Mouse (Mus musculus): Measurements from ENCODE around the gene Maml3. TPM values are rescaled to one million over a fixed set of nuclear protein-coding genes. Genes with fewer than 3 reads are reported as not detected.

Gene Maml3
- total and polyA plus RNA-seq, 3 experiments: 0.81 to 1.8 (median 0.98) TPM

- no peak overlapping the region for H3K27ac ChIP-seq (ENCODE audit: insufficient read depth, low read depth)
- no peak overlapping the region for H3K4me3 ChIP-seq (replicated peaks in 1 of 3; ENCODE audit: low read depth in 2 of 3, low read length in 2 of 3, poor library complexity in 1 of 3)
- in situ Hi-C loops (cut with MboI; ENCODE audit: low pct_ligation_motif_present, low pct_unique_long_range_greater_than_20kb, low sequenced_read_pairs) (loop anchor here (5.0 kb wide), 1 partner anchor 56 kb away; no protein-coding TSS in a partner anchor), dilution Hi-C loops (cut with MboI; ENCODE audit: extremely low pct_ligation_motif_present, extremely low pct_unique_long_range_greater_than_20kb, low sequenced_read_pairs) (no loop called here)
- no peaks in the 10 kb centered on the region for H3K27me3 ChIP-seq (replicated peaks)
- H3K9me3 ChIP-seq (replicated peaks; ENCODE audit: low read length): peaks cover 4% of the 10 kb centered on the region
- no peak overlapping the region for H3K9ac ChIP-seq (ENCODE audit: insufficient read depth, low read depth)
- TF ChIP-seq ELF1 (IDR thresholded peaks at IDR 0.05; ENCODE audit: low read depth, low read length) (no peak), ETS1 (conservative IDR thresholded peaks at IDR 0.05; ENCODE audit: low read depth, low read length) (no peak), CHD1 (IDR thresholded peaks at IDR 0.05; ENCODE audit: low read depth, low read length) (no peak), MXI1 (IDR thresholded peaks at IDR 0.05; ENCODE audit: low read depth, low read length) (no peak), BHLHE40 (IDR thresholded peaks at IDR 0.05; ENCODE audit: low read depth, low read length) (no peak), NELFE (IDR thresholded peaks at IDR 0.05; ENCODE audit: low read depth, low read length) (no peak), KAT2A (IDR thresholded peaks at IDR 0.05; ENCODE audit: insufficient replicate concordance, low read length) (no peak), IRF4 (IDR thresholded peaks at IDR 0.05; ENCODE audit: low read depth, low read length) (no peak), POLR2A (IDR thresholded peaks at IDR 0.05; ENCODE audit: low read depth, low read length) (no peak)
- peaks cover 0 to 19% of the 10 kb centered on the region in 2 experiments; a peak in 2 of 4 replicates for H3K4me1 ChIP-seq (ENCODE audit: control insufficient read depth in 1 of 2, insufficient read depth in 2 of 2)
- no peak for DNase-seq (ENCODE audit: extremely low read depth)
- no peaks in the 10 kb centered on the region for H3K36me3 ChIP-seq (replicated peaks in 1 of 2; ENCODE audit: control insufficient read depth in 1 of 2, insufficient read depth in 1 of 2, low read length in 1 of 2)
- no peaks in the 10 kb centered on the region for H3K79me2 ChIP-seq (replicated peaks; ENCODE audit: control insufficient read depth, extremely low read depth, insufficient read depth, poor library complexity, severe bottlenecking)
- H3K4me2 ChIP-seq (ENCODE audit: insufficient read depth, low read depth, poor library complexity, severe bottlenecking): no peak overlapping the region
Observed at GRCm38 (mm10) chr3:52046027-52046700, 58.7 kb downstream of the Maml3 start.

DNA sequence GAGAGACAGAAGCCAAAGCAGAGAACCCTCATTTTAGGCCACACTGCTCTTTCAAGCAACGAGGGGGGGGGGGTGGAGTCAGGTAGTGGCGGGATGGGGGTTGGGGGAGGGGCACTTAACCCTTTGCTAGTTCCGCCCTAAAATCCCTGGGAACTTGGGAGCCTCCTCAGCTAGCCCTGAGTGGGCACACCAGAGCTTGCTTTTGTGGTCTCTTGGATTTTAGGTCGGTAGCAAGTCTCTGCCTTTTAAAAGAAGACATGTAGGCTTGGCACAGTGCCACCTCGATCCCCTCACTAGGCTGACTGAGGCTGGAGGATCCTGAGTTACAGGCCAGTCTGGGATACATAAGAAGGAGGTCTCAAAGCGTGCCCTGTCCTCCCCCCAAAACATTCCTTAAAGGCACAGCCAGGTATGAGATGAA, 59.6 kb downstream of the Maml3 start:
- Histone ChIP-seq H3K4me3 (replicated peaks in 1 of 3; ENCODE audit: low read depth in 2 of 3, low read length in 2 of 3, poor library complexity in 1 of 3) (no peak overlapping the region), H3K4me1 (ENCODE audit: control insufficient read depth in 1 of 2, insufficient read depth in 2 of 2) (peaks cover 0 to 19% of the 10 kb centered on the region in 2 experiments; a peak in 2 of 4 replicates), H3K9ac (ENCODE audit: insufficient read depth, low read depth) (no peak overlapping the region), H3K79me2 (replicated peaks; ENCODE audit: control insufficient read depth, extremely low read depth, insufficient read depth, poor library complexity, severe bottlenecking) (no peaks in the 10 kb centered on the region), H3K27ac (ENCODE audit: insufficient read depth, low read depth) (no peak overlapping the region), H3K4me2 (ENCODE audit: insufficient read depth, low read depth, poor library complexity, severe bottlenecking) (no peak overlapping the region), H3K27me3 (replicated peaks) (no peaks in the 10 kb centered on the region), H3K9me3 (replicated peaks; ENCODE audit: low read length) (peaks cover under 1% of the 10 kb centered on the region), H3K36me3 (replicated peaks in 1 of 2; ENCODE audit: control insufficient read depth in 1 of 2, insufficient read depth in 1 of 2, low read length in 1 of 2) (no peaks in the 10 kb centered on the region)
- TF ChIP-seq MYC (IDR thresholded peaks at IDR 0.05; ENCODE audit: low read depth, low read length) (no peak), KAT2A (IDR thresholded peaks at IDR 0.05; ENCODE audit: insufficient replicate concordance, low read length) (no peak), POLR2A (IDR thresholded peaks at IDR 0.05; ENCODE audit: low read depth, low read length) (no peak), PAX5 (IDR thresholded peaks at IDR 0.05; ENCODE audit: low read length) (no peak), USF2 (conservative IDR thresholded peaks at IDR 0.05; ENCODE audit: low read depth, low read length) (no peak), HCFC1 (IDR thresholded peaks at IDR 0.05; ENCODE audit: low read depth, low read length) (no peak), NRF1 (IDR thresholded peaks at IDR 0.05; ENCODE audit: low read depth, low read length) (no peak), MAFK (IDR thresholded peaks at IDR 0.05; ENCODE audit: insufficient replicate concordance, low read length) (no peak), IRF4 (IDR thresholded peaks at IDR 0.05; ENCODE audit: low read depth, low read length) (no peak), BHLHE40 (IDR thresholded peaks at IDR 0.05; ENCODE audit: low read depth, low read length) (no peak), MAZ (IDR thresholded peaks at IDR 0.05; ENCODE audit: low read depth, low read length) (no peak), RAD21 (IDR thresholded peaks at IDR 0.05; ENCODE audit: low read depth, low read length) (no peak), ZC3H11A (IDR thresholded peaks at IDR 0.05; ENCODE audit: low read depth, low read length) (no peak), JUN (IDR thresholded peaks at IDR 0.05; ENCODE audit: insufficient read depth, low read depth, low read length) (no peak), GABPA (IDR thresholded peaks at IDR 0.05; ENCODE audit: insufficient replicate concordance, low read depth, low read length) (no peak), ELF1 (IDR thresholded peaks at IDR 0.05; ENCODE audit: low read depth, low read length) (no peak), CHD1 (IDR thresholded peaks at IDR 0.05; ENCODE audit: low read depth, low read length) (no peak), ZKSCAN1 (IDR thresholded peaks at IDR 0.05; ENCODE audit: borderline replicate concordance, low read depth, low read length) (no peak)
- dilution Hi-C loops (cut with MboI; ENCODE audit: extremely low pct_ligation_motif_present, extremely low pct_unique_long_range_greater_than_20kb, low sequenced_read_pairs): no loop called here
- in situ Hi-C loops (cut with MboI; ENCODE audit: low pct_ligation_motif_present, low pct_unique_long_range_greater_than_20kb, low sequenced_read_pairs): loop anchor here (5.0 kb wide), 1 partner anchor 57 kb away; no protein-coding TSS in a partner anchor
- DNase-seq (ENCODE audit: extremely low read depth): no peak

Data from CH12.LX (cell line).